ENCODE assay signal across 7 mouse cellular contexts in the genomic region with DNA sequence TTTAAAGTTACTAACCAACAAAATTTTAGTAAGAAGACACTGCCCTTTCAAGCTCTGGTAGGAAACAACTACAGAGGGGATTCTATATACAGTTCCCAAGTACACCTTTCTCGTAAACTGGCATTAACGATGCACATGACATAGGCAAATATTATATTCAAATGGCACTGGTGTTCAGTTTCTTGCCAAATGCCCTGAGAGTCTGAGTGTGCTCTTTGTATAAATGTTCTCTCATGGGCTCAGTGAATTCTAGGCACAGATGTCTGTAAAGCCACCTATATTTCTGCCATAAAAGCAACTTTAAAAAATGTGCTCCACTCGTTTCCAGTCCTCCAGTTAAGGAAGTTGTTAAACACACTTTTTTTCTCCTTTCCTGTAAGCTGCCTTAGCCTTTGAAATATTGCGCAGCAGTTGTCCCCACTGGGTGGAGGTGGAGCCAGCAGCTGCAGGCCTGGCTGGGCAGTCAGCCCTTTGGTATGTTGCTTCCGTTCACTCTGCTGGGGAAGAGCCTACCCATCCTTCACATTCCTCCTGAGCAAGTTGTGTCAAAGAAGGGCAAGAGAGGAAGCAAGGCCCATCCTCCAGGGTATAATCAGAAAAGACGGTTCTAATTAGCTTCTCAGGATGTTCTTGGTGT.
DNase-seq lines count a peak whose midpoint lies in the region; ATAC-seq and TF ChIP-seq lines count a peak whose summit lies in the region.

No protein-coding gene starts in this region.

- H3K27ac ChIP-seq in bone marrow macrophage, adult 2 months (ENCODE audit: insufficient read depth, low read depth, low read length), result peak overlapping the region; percentile 82
- no peak overlapping the region; a peak in 1 of 4 replicates for H3K27ac ChIP-seq in heart, embryonic 14.5 days (replicated peaks in 1 of 2; ENCODE audit: control insufficient read depth in 1 of 2, insufficient read depth in 1 of 2, low read depth in 2 of 2, low read length in 2 of 2)
- peak overlapping the region; percentile 75 for H3K27ac ChIP-seq in limb, embryonic 10.5 days
- no peak overlapping the region for H3K27ac ChIP-seq in stomach, embryonic 16.5 days (ENCODE audit: low read length)

- no peak for TF ChIP-seq POLR2A in bone marrow macrophage, adult 2 months (IDR thresholded peaks at IDR 0.05; ENCODE audit: borderline replicate concordance, low read depth, low read length)

- ATAC-seq in heart, embryonic 14.5 days (ENCODE audit: insufficient number of reproducible peaks, insufficient read depth, low FRiP score, low read depth), result 0 out of 2 replicates have a peak, but pooled peaks have one; percentile 59
- ATAC-seq in stomach, embryonic 16.5 days (ENCODE audit: insufficient read depth, low FRiP score), result peak; percentile 66; the same call in 1 of the 2 replicates

- peaks cover 46% of the 10 kb centered on the region for H3K4me1 ChIP-seq in bone marrow macrophage, adult 2 months (ENCODE audit: control insufficient read depth, insufficient read depth, low read length)
- peaks cover 15 to 21% of the 10 kb centered on the region in 2 experiments for H3K4me1 ChIP-seq in heart, embryonic 14.5 days (ENCODE audit: control insufficient read depth in 2 of 2, insufficient read depth in 2 of 2, low read length in 2 of 2)
- peaks cover 37% of the 10 kb centered on the region for H3K4me1 ChIP-seq in limb, embryonic 10.5 days
- H3K4me1 ChIP-seq in stomach, embryonic 16.5 days (ENCODE audit: control insufficient read depth, insufficient read depth, low read length), result peaks cover 21% of the 10 kb centered on the region

- H3K9ac ChIP-seq in heart, embryonic 14.5 days (ENCODE audit: low read length), result no peak overlapping the region
- H3K9ac ChIP-seq in stomach, embryonic 16.5 days (ENCODE audit: low read length), result no peak overlapping the region

- H3K4me2 ChIP-seq in heart, embryonic 14.5 days (ENCODE audit: low read length), result no peak overlapping the region
- H3K4me2 ChIP-seq in stomach, embryonic 16.5 days (ENCODE audit: low read depth, low read length), result no peak overlapping the region

- peak; percentile 64 for DNase-seq in NIH3T3 (ENCODE audit: low read depth)
- peak; percentile 48 for DNase-seq in limb, embryonic 10.5 days (ENCODE audit: low spot score)
- no peak for DNase-seq in right cerebral cortex, postnatal 4 days
- DNase-seq in cerebellum, postnatal 36 days, result no peak

- no peak overlapping the region for H3K4me3 ChIP-seq in bone marrow macrophage, adult 2 months (ENCODE audit: insufficient read depth, low read length)
- H3K4me3 ChIP-seq in heart, embryonic 14.5 days (ENCODE audit: control insufficient read depth in 1 of 2, insufficient read depth in 1 of 2, low read depth in 1 of 2, low read length in 2 of 2), result no peak overlapping the region
- no peak overlapping the region for H3K4me3 ChIP-seq in limb, embryonic 10.5 days
- no peak overlapping the region for H3K4me3 ChIP-seq in stomach, embryonic 16.5 days (replicated peaks; ENCODE audit: low read length)

- no peaks in the 10 kb centered on the region for H3K9me3 ChIP-seq in heart, embryonic 14.5 days (ENCODE audit: control insufficient read depth, low read length)
- H3K9me3 ChIP-seq in limb, embryonic 10.5 days (replicated peaks), result no peaks in the 10 kb centered on the region
- no peaks in the 10 kb centered on the region for H3K9me3 ChIP-seq in stomach, embryonic 16.5 days (replicated peaks; ENCODE audit: control insufficient read depth, low read length)

- no peaks in the 10 kb centered on the region for H3K27me3 ChIP-seq in heart, embryonic 14.5 days (ENCODE audit: control insufficient read depth, insufficient read depth, low read length)
- no peaks in the 10 kb centered on the region for H3K27me3 ChIP-seq in limb, embryonic 10.5 days (ENCODE audit: low read depth, poor library complexity, severe bottlenecking)
- no peaks in the 10 kb centered on the region for H3K27me3 ChIP-seq in stomach, embryonic 16.5 days (ENCODE audit: control insufficient read depth, insufficient read depth, low read length)

- no peaks in the 10 kb centered on the region for H3K36me3 ChIP-seq in heart, embryonic 14.5 days (ENCODE audit: control insufficient read depth, insufficient read depth, low read length)
- H3K36me3 ChIP-seq in limb, embryonic 10.5 days, result no peaks in the 10 kb centered on the region
- H3K36me3 ChIP-seq in stomach, embryonic 16.5 days (ENCODE audit: control insufficient read depth, insufficient read depth, low read length), result no peaks in the 10 kb centered on the region

- 46% methylated on average over 6 of the region's 6 CpGs for WGBS in heart, embryonic 14.5 days
- 34% methylated on average over 6 of the region's 6 CpGs for WGBS in limb, embryonic 10.5 days
- 39% methylated on average over 6 of the region's 6 CpGs for WGBS in stomach, embryonic 16.5 days

- TF ChIP-seq CTCF in bone marrow macrophage, adult 2 months (IDR thresholded peaks at IDR 0.05; ENCODE audit: low read depth, low read length), result no peak

Comparison
In these comparisons a context has a peak if more than half of its experiments do, and no peak if none do; other contexts are left out.
1. DNase-seq: peak in NIH3T3 (single experiment) and limb, embryonic 10.5 days (single experiment); none in right cerebral cortex, postnatal 4 days (single experiment) and cerebellum, postnatal 36 days (0 of 2).
2. H3K27ac ChIP-seq: peak in bone marrow macrophage, adult 2 months (single experiment) and limb, embryonic 10.5 days (single experiment); none in heart, embryonic 14.5 days (0 of 2) and stomach, embryonic 16.5 days (single experiment).